Mouse (Mus musculus): ENCODE data around the gene Flt1.
"Not testable (repeated sequence)": the region's sequence is repeated elsewhere in the genome, so short reads cannot be mapped to it uniquely, and the experiment has no call there.

The Flt1 gene

GRCm38 (mm10) chr5:147659909-147660308 is 65.9 kb downstream of the Flt1 start:
- DNase-seq, result no peak

DNA sequence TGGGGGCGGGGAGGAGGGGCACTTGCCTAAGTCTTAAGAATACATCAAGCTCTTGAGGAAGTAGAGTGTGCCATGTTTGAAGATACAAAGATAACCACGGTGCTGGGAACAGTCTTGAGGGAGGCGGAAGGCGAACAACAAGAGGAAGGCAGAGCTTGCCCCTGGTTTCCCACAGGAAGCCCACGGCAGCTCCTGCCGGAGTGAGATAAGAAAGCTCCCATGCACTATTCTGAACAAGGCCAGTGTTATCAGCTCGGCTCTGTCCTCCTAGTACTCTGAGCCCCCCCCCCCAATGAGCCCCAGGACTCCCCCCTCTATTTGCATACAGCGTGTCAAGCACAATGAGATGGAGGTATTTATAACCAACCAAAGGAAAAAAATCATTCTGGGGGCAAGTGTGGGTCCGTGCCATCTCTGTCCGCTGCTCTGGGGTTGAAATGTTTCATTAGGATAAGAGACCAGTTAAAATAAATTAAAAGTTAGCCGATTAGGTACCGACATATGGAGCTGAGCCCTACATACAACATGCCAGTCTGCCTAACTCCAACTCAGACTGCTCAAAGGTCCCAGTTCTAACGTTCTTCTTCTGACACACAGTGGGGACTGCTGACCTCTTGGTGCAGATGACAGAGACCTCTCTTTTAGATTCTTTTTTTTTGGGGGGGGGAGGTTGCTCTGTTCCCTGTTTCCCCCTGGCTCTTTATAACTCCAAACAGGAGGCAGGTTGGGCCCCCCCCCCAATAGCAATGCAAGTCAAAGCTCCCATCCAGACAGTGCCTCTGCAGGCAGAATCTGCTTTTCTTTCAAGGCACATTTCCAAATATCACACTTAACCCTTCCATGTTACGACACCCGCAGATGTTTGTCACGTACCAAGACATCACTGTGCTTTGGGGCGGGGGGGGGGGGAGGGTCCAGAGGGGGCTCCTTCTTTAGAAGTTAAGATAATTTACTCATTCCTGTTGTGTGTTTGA is 67.6 kb downstream of the Flt1 start:
- DNase-seq, result no peak

DNA sequence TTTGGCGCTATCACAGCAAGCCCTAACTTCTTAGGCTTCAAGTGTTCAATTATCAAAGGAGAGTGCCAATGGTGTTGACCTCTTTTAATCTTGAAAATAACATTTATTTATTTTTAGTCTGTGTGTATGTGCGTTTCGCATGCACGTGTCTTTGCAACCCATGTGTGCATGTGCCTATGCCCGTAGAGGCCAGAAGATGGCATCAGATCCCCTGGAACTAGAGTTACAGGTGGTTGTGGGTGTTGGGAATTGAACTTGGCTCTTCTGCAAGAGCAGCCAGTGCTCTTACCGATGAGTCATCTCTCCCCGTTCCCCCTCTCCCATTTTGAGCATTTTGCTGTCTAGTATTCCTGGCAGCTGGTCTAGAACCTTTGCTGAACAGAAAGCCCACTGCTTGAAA is 70.0 kb downstream of the Flt1 start:
- no peak for DNase-seq

GRCm38 (mm10) chr5:147651233-147651632 is 74.6 kb downstream of the Flt1 start:
- DNase-seq, result no peak

DNA sequence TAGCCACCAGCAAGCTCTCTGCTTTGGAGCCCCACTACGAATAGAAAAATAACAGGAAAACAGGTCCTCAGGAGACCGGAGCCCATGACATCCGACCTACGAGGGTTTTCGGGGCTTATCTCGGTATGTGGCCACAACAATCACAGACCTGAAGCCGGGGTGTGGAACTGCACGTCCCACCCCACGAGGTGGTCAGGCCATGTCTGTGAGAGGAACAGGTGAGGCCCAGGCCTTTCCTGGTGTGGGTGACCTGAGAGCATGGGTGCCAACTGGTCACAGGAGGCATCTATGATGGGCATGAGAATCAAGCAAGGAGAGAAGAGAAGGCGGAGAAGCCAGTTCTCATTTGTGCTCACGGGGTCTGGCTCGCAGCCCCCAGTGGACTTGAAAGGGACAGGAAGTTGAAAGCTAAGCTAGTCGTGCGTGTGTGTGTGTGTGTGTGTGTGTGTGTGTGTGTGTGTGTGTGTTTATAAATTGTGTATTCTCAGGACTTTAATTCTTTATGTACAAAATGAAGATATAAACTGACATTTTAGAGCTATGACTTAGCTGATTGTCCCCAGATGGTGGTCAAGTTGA is 79.4 kb downstream of the Flt1 start:
- DNase-seq, result no peak

GRCm38 (mm10) chr5:147645001-147645645 is 80.7 kb downstream of the Flt1 start:
- peak; percentile 26 to 47 for DNase-seq

- DNase-seq, result no peak
Observed at GRCm38 (mm10) chr5:147641452-147641851, 84.4 kb downstream of the Flt1 start.

DNA sequence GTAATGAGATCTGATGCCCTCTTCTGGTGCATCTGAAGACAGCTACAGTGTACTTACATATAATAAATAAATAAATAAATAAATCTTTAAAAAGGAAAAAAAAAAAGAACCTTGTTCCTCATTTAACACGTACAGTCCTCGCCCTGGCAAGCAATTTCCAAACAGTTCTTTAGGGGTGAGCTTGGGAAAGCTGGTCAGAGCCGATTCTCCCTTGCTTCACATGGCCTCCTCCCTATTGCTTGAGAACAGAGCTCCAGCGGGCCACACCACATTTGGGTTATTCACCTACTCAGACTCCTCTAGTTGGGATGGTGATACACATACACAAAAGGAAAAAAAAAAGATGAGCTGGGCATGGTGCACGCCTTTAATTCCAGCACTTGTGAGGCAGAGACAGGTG is 85.9 kb downstream of the Flt1 start:
- no peak for DNase-seq

GRCm38 (mm10) chr5:147636676-147637075 is 89.1 kb downstream of the Flt1 start:
- DNase-seq, result no peak

GRCm38 (mm10) chr5:147635883-147636282 is 89.9 kb downstream of the Flt1 start:
- no peak for DNase-seq

- no peak for DNase-seq
Observed at GRCm38 (mm10) chr5:147634016-147634415, 91.8 kb downstream of the Flt1 start.

DNA sequence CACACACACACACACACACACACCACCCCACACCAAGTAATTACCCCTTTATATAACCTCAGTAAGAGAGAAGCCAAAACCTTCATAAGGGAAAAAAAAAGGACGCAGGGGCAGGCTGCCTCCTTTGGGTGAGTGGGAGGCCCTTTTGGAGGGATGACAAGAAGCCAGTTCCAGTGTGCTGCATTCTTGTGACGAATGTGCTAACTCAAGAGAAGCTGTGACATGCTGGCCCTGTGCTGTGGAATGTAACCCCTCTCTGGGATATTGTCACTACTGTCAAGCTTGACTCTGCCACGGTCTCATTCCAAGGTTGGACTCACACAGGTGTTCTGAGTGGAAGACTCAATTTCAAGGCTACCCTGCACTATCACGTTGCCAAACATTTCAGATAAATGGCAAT is 93.1 kb downstream of the Flt1 start:
- DNase-seq, result no peak

DNA sequence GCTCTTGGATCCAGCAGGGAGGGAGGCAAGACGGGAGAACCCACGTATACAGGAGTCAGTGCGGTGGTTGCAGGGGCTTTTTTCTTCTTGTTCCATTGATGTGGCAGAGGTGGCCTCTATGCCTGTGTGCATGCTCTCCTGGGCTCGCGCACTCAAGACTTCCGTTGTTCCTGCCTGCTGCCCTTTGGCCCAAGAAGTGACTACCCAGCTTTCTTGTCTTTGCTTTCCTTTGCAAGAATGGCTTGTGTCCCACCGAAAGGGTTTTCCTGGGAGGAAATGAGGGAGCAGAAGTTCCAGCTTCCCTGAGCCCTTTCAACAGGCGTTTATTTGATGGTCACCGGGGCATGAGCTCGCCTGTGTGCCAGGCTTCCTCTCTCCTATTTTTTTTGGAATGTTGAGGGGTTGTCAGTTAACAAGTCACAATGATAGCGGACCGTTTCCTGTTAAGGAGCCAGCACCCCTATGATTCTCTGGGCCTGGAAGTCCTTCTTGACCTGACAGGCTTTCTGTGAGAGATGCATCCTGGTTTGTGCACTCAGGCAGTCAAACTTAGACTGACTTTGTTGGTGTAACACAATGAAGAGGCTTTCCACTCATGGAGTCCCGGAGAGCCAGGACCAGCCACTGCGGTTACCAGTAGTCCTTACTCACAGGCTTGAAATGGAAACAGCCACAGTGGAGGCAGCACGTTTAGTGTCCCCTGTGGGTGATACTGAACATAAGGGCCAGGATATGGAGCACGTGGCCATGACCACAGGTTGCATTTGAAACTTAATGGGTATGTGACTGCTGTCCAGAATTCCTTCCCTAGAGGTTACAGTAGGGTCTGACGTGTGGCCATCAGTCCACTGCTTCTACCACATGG is 95.2 kb downstream of the Flt1 start:
- no peak for DNase-seq

DNA sequence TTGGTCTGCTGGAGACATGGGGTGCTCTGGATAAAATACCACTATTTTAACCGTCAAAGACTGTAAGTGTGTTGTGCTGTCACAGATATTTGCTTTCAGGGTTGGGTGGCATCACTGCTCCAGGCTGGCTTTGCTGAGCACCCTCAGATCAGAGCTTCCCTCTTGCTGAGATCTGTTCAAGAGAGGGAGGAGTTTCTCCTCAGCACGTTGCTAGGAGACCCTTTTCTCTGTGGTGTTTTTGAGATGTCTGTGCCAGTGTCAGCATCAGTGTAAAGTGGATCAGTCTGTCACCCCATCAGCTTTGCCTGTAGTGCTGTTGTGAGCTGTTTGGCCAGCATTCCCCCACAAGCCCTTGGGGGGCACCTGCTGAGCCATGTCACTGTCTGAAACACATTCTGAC is 98.9 kb downstream of the Flt1 start:
- DNase-seq, result no peak

- DNase-seq, result no peak
Observed at GRCm38 (mm10) chr5:147623747-147624146, 102.1 kb downstream of the Flt1 start.

DNA sequence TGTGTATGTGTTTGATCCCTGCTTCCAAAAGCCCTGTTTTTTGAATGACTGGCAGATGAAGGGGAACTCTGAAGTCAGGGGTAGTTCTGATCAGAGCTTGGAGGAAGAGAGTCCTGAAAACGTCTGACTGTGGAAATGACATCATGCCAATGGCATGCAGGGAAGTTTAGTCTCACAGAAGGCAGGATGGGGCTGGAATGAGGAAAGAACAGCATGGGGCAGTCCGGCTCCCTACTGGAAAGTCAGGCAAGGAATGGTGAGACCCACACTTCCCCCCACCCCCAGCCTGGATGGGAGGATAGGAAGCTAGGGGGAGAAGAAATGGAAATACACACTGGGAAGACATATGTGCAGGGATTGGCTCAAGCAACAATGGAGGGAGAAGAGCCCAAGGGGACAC is 105.6 kb downstream of the Flt1 start:
- no peak for DNase-seq

GRCm38 (mm10) chr5:147618243-147618642 is 107.6 kb downstream of the Flt1 start:
- no peak for DNase-seq

GRCm38 (mm10) chr5:147616450-147616849 is 109.4 kb downstream of the Flt1 start:
- no peak for DNase-seq

GRCm38 (mm10) chr5:147614659-147615058 is 111.2 kb downstream of the Flt1 start:
- no peak for DNase-seq

DNA sequence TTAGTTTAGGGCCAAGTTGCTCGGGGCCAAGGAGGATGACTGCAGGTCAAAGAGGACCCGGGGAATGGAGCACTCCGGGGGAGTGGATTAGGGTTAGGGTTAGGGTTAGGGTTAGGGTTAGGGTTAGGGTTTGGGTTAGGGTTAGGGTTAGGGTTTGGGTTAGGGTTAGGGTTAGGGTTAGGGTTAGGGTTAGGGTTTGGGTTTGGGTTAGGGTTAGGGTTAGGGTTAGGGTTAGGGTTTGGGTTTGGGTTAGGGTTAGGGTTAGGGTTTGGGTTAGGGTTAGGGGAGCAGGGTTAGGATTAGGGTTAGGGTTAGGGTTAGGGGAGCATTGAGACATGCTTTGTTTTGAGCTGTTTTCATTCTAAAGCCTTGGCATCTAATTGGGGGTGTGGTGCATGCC is 114.5 kb downstream of the Flt1 start:
- DNase-seq, result not testable (repeated sequence)

DNA sequence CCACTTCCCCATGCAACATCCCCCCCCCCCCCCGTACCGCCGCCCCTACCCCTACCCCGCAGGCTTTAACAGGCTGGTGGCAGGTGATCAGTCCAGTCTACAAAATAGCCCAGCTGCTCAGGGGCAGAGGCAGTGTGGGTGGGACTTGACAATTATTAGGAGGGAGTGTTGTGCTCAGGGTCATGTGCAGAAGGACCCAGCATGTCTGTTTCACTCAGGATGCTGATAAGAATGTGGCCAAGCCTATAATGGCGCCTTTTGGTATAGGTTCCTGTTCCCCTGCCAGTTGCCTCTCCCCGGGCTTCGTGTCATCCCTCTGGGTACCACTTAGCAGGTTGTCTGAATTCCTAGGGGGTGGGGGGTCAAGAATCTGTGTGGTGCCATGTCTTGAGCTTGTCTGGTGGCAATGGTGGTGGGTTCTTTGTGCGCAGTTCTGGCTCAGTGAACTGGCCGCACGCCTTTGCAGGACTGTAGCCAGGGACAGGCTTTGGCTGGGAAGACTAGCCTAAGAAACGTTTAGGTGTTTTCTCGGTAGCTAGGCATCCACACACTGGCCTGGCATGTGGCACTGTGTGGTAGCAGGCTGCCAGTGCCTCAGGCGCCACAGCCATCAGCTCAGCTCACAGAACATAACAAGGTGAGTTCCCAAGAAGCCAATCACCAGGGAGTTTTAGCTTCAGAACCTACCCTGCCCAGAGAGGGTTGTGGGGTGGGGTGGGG is 118.4 kb downstream of the Flt1 start:
- DNase-seq, result peak; percentile 29 to 43

- DNase-seq, result no peak
Observed at GRCm38 (mm10) chr5:147606751-147607150, 119.1 kb downstream of the Flt1 start.
